Mouse (Mus musculus) embryonic stem cell, embryonic (primary cell): Measurements from ENCODE around the gene Megf8.

Experiments used
- CTCF ChIA-PET, 4 experiments: fragments of 300-600 bp in 2 of 4; fragments of 350-600 bp in 2 of 4; sonication (Branson Sonifier 250); formaldehyde crosslinking; loops; one replicate each; lab custom pipeline; 2022; ENCODE audit warnings: inconsistent platforms in 2 of 4; lab: Charles Lee
- POLR2A ChIA-PET, 4 experiments: fragments of 300-600 bp in 2 of 4; fragments of 350-600 bp in 2 of 4; sonication (Branson Sonifier 250); formaldehyde crosslinking; loops; one replicate each; lab custom pipeline; 2022; ENCODE audit warnings: antibody characterized with exemption in 4 of 4, inconsistent platforms in 1 of 4; lab: Charles Lee

Megf8 gene

GRCm38 (mm10) chr7:25301063-25301462, 15.9 kb upstream of the Megf8 start, which contains the start of gene Prr19:
TSS of gene Prr19 (plus strand) at chr7:25301411.
- ChIA-PET CTCF (no interaction called here), POLR2A (interaction anchor here in 3 of 4 experiments (0.6 to 2.9 kb wide), 8 partner anchors 9 to 228 kb away, joined by 3 to 8 read pairs (median 3); partner anchors contain the start of genes Cic (in 1 of the 3) and Megf8 (in 1 of the 3))

GRCm38 (mm10) chr7:25303003-25303684, 13.8 kb upstream of the Megf8 start:
- POLR2A ChIA-PET = interaction anchor here in 2 of 4 experiments (1.6 to 3.6 kb wide), 4 partner anchors 11 to 14 kb away, joined by 5 to 17 read pairs (median 6); partner anchors contain the start of gene Megf8 (in 2 of the 2)
- CTCF ChIA-PET = interaction anchor here in 2 of 4 experiments (0.6 kb wide), 2 partner anchors 13 to 487 kb away, joined by 3 to 14 read pairs; no protein-coding TSS in a partner anchor

- ChIA-PET CTCF (interaction anchor here in 1 of 4 experiments (0.6 kb wide), 1 partner anchor 13 kb away, joined by 3 read pairs; no protein-coding TSS in a partner anchor), POLR2A (interaction anchor here in 2 of 4 experiments (1.6 to 3.6 kb wide), 3 partner anchors 12 to 13 kb away, joined by 5 to 17 read pairs (median 6); partner anchors contain the start of gene Megf8 (in 2 of the 2))
Measured at GRCm38 (mm10) chr7:25303685-25304006, 13.3 kb upstream of the Megf8 start.

- CTCF ChIA-PET = interaction anchor here (0.6 to 3.3 kb wide), 9 partner anchors 8 to 206 kb away, joined by 3 to 19 read pairs (median 4); partner anchors contain the start of genes Megf8 (in 3 of the 4) and Pafah1b3 (in 1 of the 4)
- POLR2A ChIA-PET = interaction anchor here (0.5 to 3.6 kb wide), 24 partner anchors 7 to 118 kb away, joined by 3 to 17 read pairs (median 4); partner anchors contain the start of genes Megf8 (in 3 of the 4), Cic (in 1 of the 4), Gsk3a (in 1 of the 4) and Pafah1b3 (in 1 of the 4)
Measured at GRCm38 (mm10) chr7:25305481-25305880, 11.5 kb upstream of the Megf8 start.

- CTCF ChIA-PET = interaction anchor here (0.5 to 3.3 kb wide), 19 partner anchors 8 to 307 kb away, joined by 3 to 19 read pairs (median 3); partner anchors contain the start of genes Megf8 (in 2 of the 4) and Pafah1b3 (in 1 of the 4)
- POLR2A ChIA-PET = interaction anchor here in 3 of 4 experiments (0.6 to 3.6 kb wide), 23 partner anchors 8 to 1182 kb away, joined by 3 to 18 read pairs (median 6); partner anchors contain the start of genes Megf8 (in 3 of the 3), Pafah1b3 (in 3 of the 3), Cic (in 1 of the 3) and Gsk3a (in 1 of the 3)
Measured at GRCm38 (mm10) chr7:25305956-25306613, 10.9 kb upstream of the Megf8 start, which contains the start of gene Tmem145. TSS of gene Tmem145 (plus strand) at chr7:25306106.

GRCm38 (mm10) chr7:25306614-25306996, 10.4 kb upstream of the Megf8 start:
- ChIA-PET CTCF (interaction anchor here (0.5 to 3.3 kb wide), 17 partner anchors 8 to 306 kb away, joined by 3 to 19 read pairs (median 3); partner anchors contain the start of genes Megf8 (in 2 of the 4) and Pafah1b3 (in 1 of the 4)), POLR2A (interaction anchor here in 3 of 4 experiments (0.6 to 3.6 kb wide), 20 partner anchors 8 to 230 kb away, joined by 3 to 18 read pairs (median 7); partner anchors contain the start of genes Megf8 (in 3 of the 3), Pafah1b3 (in 3 of the 3), Cic (in 1 of the 3) and Gsk3a (in 1 of the 3))

GRCm38 (mm10) chr7:25308702-25309318, 8.2 kb upstream of the Megf8 start:
- ChIA-PET POLR2A (no interaction called here), CTCF (no interaction called here)

GRCm38 (mm10) chr7:25309425-25309824, 7.5 kb upstream of the Megf8 start:
- ChIA-PET CTCF (interaction anchor here in 2 of 4 experiments (0.6 to 1.1 kb wide), 2 partner anchors 176 to 770 kb away, joined by 3 to 7 read pairs; no protein-coding TSS in a partner anchor), POLR2A (interaction anchor here in 2 of 4 experiments (0.6 to 1.4 kb wide), 2 partner anchors 18 to 20 kb away, joined by 3 read pairs; no protein-coding TSS in a partner anchor)

- POLR2A ChIA-PET = interaction anchor here in 3 of 4 experiments (0.7 to 2.5 kb wide), 6 partner anchors 13 to 427 kb away, joined by 3 to 8 read pairs (median 4); partner anchors contain the start of genes Pafah1b3 (in 3 of the 3), Cic (in 1 of the 3) and Rps19 (in 1 of the 3)
- CTCF ChIA-PET = interaction anchor here in 2 of 4 experiments (0.6 to 2.1 kb wide), 5 partner anchors 9 to 52 kb away, joined by 3 to 14 read pairs (median 6); partner anchors contain the start of gene Pafah1b3 (in 1 of the 2)
Measured at GRCm38 (mm10) chr7:25311193-25311592, 5.8 kb upstream of the Megf8 start.

GRCm38 (mm10) chr7:25313325-25313724, 3.6 kb upstream of the Megf8 start:
- CTCF ChIA-PET = interaction anchor here in 2 of 4 experiments (0.5 to 1.6 kb wide), 6 partner anchors 16 to 796 kb away, joined by 3 to 6 read pairs (median 4); partner anchors contain the start of gene Pafah1b3 (in 1 of the 2)
- POLR2A ChIA-PET = interaction anchor here in 2 of 4 experiments (0.6 to 1.8 kb wide), 7 partner anchors 9 to 35 kb away, joined by 3 to 7 read pairs (median 4); partner anchors contain the start of gene Pafah1b3 (in 2 of the 2)

- ChIA-PET POLR2A (interaction anchor here in 2 of 4 experiments (0.9 to 1.8 kb wide), 8 partner anchors 8 to 84 kb away, joined by 3 to 9 read pairs (median 4); partner anchors contain the start of genes Tmem145 (in 2 of the 2), Cic (in 1 of the 2) and Pafah1b3 (in 1 of the 2)), CTCF (interaction anchor here in 1 of 4 experiments (0.6 to 1.6 kb wide), 3 partner anchors 8 to 221 kb away, joined by 3 to 5 read pairs (median 3); no protein-coding TSS in a partner anchor)
Measured at GRCm38 (mm10) chr7:25314606-25315305, 2.2 kb upstream of the Megf8 start.

- ChIA-PET POLR2A (interaction anchor here in 3 of 4 experiments (1.0 to 2.3 kb wide), 19 partner anchors 9 to 344 kb away, joined by 3 to 28 read pairs (median 7); partner anchors contain the start of genes Gsk3a (in 3 of the 3), Pafah1b3 (in 3 of the 3), Tmem145 (in 2 of the 3) and Cic (in 1 of the 3)), CTCF (interaction anchor here (0.7 to 2.3 kb wide), 21 partner anchors 9 to 239 kb away, joined by 3 to 30 read pairs (median 7); partner anchors contain the start of genes Tmem145 (in 3 of the 4), Cic (in 1 of the 4) and Pafah1b3 (in 1 of the 4))
Measured at GRCm38 (mm10) chr7:25315306-25316041, 1.5 kb upstream of the Megf8 start.

GRCm38 (mm10) chr7:25317446-25317999, 559 bp downstream of the Megf8 start:
- CTCF ChIA-PET = interaction anchor here in 3 of 4 experiments (0.5 to 2.3 kb wide), 11 partner anchors 11 to 414 kb away, joined by 3 to 30 read pairs (median 7); partner anchors contain the start of genes Cic (in 1 of the 3), Pafah1b3 (in 1 of the 3) and Tmem145 (in 1 of the 3)
- POLR2A ChIA-PET = interaction anchor here in 3 of 4 experiments (0.5 to 2.3 kb wide), 14 partner anchors 8 to 184 kb away, joined by 3 to 28 read pairs (median 6); partner anchors contain the start of genes Gsk3a (in 1 of the 3), Pafah1b3 (in 1 of the 3) and Tmem145 (in 1 of the 3)

- ChIA-PET CTCF (interaction anchor here (0.5 to 3.8 kb wide), 13 partner anchors 11 to 560 kb away, joined by 3 to 28 read pairs (median 3); partner anchors contain the start of gene Tmem145 (in 1 of the 4)), POLR2A (interaction anchor here in 3 of 4 experiments (0.6 to 2.0 kb wide), 19 partner anchors 9 to 248 kb away, joined by 3 to 8 read pairs (median 4); partner anchors contain the start of genes Pafah1b3 (in 2 of the 3), Cxcl17 (in 1 of the 3) and Tmem145 (in 1 of the 3))
Measured at GRCm38 (mm10) chr7:25322058-25322484, 5.1 kb downstream of the Megf8 start.
